Mouse (Mus musculus) MEL (cell line): ENCODE measurements at regions not wholly inside any gene's neighbourhood (a gene's known extent, or its start where the extent isn't known, plus 50 kb on each side); places are given as distances from the start of the nearest gene placed in this dataset.

ENCODE experiments used
- DNase-seq: peaks from one replicate; pipeline ENCODE4 v3.0.0; 2011; ENCODE audit warnings: low read depth, low spot score
- H3K27ac ChIP-seq: 2 replicates; pipeline ENCODE4 v1.5.1; 2012; ENCODE audit warnings: low read depth, mild to moderate bottlenecking, control low read depth, low read length, moderate library complexity; ENCODE audit not compliant: control insufficient read depth
- H3K27me3 ChIP-seq, 2 experiments: fragments of 150-350 bp in 1 of 2; sonication (generic) in 1 of 2; 2 replicates each; pipeline ENCODE4 v1.6.1; 2012; ENCODE audit warnings: low read length in 2 of 2, mild to moderate bottlenecking in 2 of 2, improper control_type of control experiment in 1 of 2, moderate library complexity in 1 of 2; ENCODE audit not compliant: insufficient read depth in 2 of 2, control insufficient read depth in 1 of 2
- H3K36me3 ChIP-seq, 2 experiments: 2 replicates each; pipeline ENCODE4 v1.6.1; 2012 to 2014; ENCODE audit warnings: low read length in 2 of 2, improper control_type of control experiment in 1 of 2, inconsistent platforms in 1 of 2, mild to moderate bottlenecking in 1 of 2; ENCODE audit not compliant: insufficient read depth in 2 of 2, control insufficient read depth in 1 of 2
- H3K4me1 ChIP-seq, 2 experiments: fragments of 150-350 bp in 1 of 2; sonication (generic) in 1 of 2; 2 replicates each; pipeline ENCODE4 v1.6.1; 2012; ENCODE audit warnings: low read length in 2 of 2, improper control_type of control experiment in 1 of 2, mild to moderate bottlenecking in 1 of 2; ENCODE audit not compliant: insufficient read depth in 2 of 2, control insufficient read depth in 1 of 2
- H3K4me3 ChIP-seq, 2 experiments: fragments of 150-350 bp in 1 of 2; sonication (generic) in 1 of 2; 2 replicates each; pipeline ENCODE4 v1.5.1; 2012; ENCODE audit warnings: low read depth in 2 of 2, low read length in 2 of 2, mild to moderate bottlenecking in 2 of 2, moderate library complexity in 2 of 2, control low read depth in 1 of 2, improper control_type of control experiment in 1 of 2; ENCODE audit not compliant: control insufficient read depth in 1 of 2, insufficient read depth in 1 of 2
- H3K79me2 ChIP-seq: 2 replicates; pipeline ENCODE4 v1.6.1; 2012; ENCODE audit warnings: mild to moderate bottlenecking, low read length, moderate library complexity; ENCODE audit not compliant: control insufficient read depth, poor library complexity, insufficient read depth
- H3K9ac ChIP-seq: 2 replicates; pipeline ENCODE4 v1.6.1; 2012; ENCODE audit warnings: low read depth, mild to moderate bottlenecking, control low read depth, low read length, moderate library complexity; ENCODE audit not compliant: control insufficient read depth, poor library complexity, severe bottlenecking
- H3K9me3 ChIP-seq: fragments of 150-350 bp; sonication (generic); replicated peaks from 2 replicates; pipeline ENCODE4 v1.6.1; 2012; ENCODE audit warnings: mild to moderate bottlenecking, low read length, improper control_type of control experiment, moderate library complexity; ENCODE audit not compliant: insufficient read depth
- BHLHE40 ChIP-seq: IDR thresholded peaks from 2 replicates; pipeline ENCODE4 v1.6.1; 2012; ENCODE audit warnings: low read depth, mild to moderate bottlenecking, inconsistent platforms, low read length, improper control_type of control experiment, borderline replicate concordance
- CHD1 ChIP-seq: IDR thresholded peaks from 2 replicates; pipeline ENCODE4 v1.6.1; 2012; ENCODE audit warnings: low read depth, mild to moderate bottlenecking, inconsistent platforms, low read length, improper control_type of control experiment
- CHD2 ChIP-seq: IDR thresholded peaks from 2 replicates; pipeline ENCODE4 v1.6.1; 2011; ENCODE audit warnings: low read length, improper control_type of control experiment
- CTCF ChIP-seq, 3 experiments: IDR thresholded peaks in 2 of 3; conservative IDR thresholded peaks in 1 of 3; 2 replicates each; pipeline ENCODE4 v1.5.1; 2011 to 2012; ENCODE audit warnings: low read length in 3 of 3, low read depth in 2 of 3, mild to moderate bottlenecking in 2 of 3, improper control_type of control experiment in 1 of 3, inconsistent platforms in 1 of 3, mixed read lengths in 1 of 3, moderate library complexity in 1 of 3; ENCODE audit not compliant: control insufficient read depth in 1 of 3, insufficient read depth in 1 of 3, poor library complexity in 1 of 3, severe bottlenecking in 1 of 3
- E2F4 ChIP-seq: IDR thresholded peaks from 2 replicates; pipeline ENCODE4 v1.6.1; 2011; ENCODE audit warnings: low read depth, low read length, improper control_type of control experiment, borderline replicate concordance
- ELF1 ChIP-seq: IDR thresholded peaks from 2 replicates; pipeline ENCODE4 v1.6.1; 2014; ENCODE audit warnings: low read depth, mild to moderate bottlenecking, inconsistent platforms, low read length, improper control_type of control experiment, moderate library complexity
- EP300 ChIP-seq, 2 experiments: IDR thresholded peaks; 2 replicates each; pipeline ENCODE4 v1.6.1; 2011; ENCODE audit warnings: improper control_type of control experiment in 2 of 2, low read length in 2 of 2, low read depth in 1 of 2, mild to moderate bottlenecking in 1 of 2
- ETS1 ChIP-seq: IDR thresholded peaks from 2 replicates; pipeline ENCODE4 v1.6.1; 2012; ENCODE audit warnings: low read depth, mild to moderate bottlenecking, inconsistent platforms, low read length, improper control_type of control experiment, moderate library complexity
- GABPA ChIP-seq: IDR thresholded peaks from 2 replicates; pipeline ENCODE4 v1.6.1; 2012; ENCODE audit warnings: low read depth, mild to moderate bottlenecking, inconsistent platforms, low read length, improper control_type of control experiment, moderate library complexity
- GATA1 ChIP-seq: IDR thresholded peaks from 2 replicates; pipeline ENCODE4 v1.6.1; 2011; ENCODE audit warnings: low read depth, low read length, improper control_type of control experiment
- JUND ChIP-seq: IDR thresholded peaks from 2 replicates; pipeline ENCODE4 v1.6.1; 2011; ENCODE audit warnings: low read depth, mild to moderate bottlenecking, improper control_type of control experiment, low read length
- KAT2A ChIP-seq: conservative IDR thresholded peaks from 2 replicates; pipeline ENCODE4 v1.6.1; 2012; ENCODE audit warnings: low read depth, low read length, improper control_type of control experiment, inconsistent platforms
- MAFK ChIP-seq: IDR thresholded peaks from 2 replicates; pipeline ENCODE4 v1.6.1; 2011; ENCODE audit warnings: low read depth, mild to moderate bottlenecking, low read length, improper control_type of control experiment, borderline replicate concordance
- MAX ChIP-seq: IDR thresholded peaks from 2 replicates; pipeline ENCODE4 v1.6.1; 2011; ENCODE audit warnings: low read length, improper control_type of control experiment
- MAZ ChIP-seq: IDR thresholded peaks from 2 replicates; pipeline ENCODE4 v1.6.1; 2012; ENCODE audit warnings: low read depth, mild to moderate bottlenecking, inconsistent platforms, low read length, improper control_type of control experiment
- MEF2A ChIP-seq: IDR thresholded peaks from 2 replicates; pipeline ENCODE4 v1.6.1; 2014; ENCODE audit warnings: low read depth, mild to moderate bottlenecking, inconsistent platforms, low read length, improper control_type of control experiment; ENCODE audit not compliant: poor library complexity, insufficient replicate concordance, severe bottlenecking; ENCODE audit errors: extremely low read depth
- MXI1 ChIP-seq: IDR thresholded peaks from 2 replicates; pipeline ENCODE4 v1.6.1; 2011; ENCODE audit warnings: mild to moderate bottlenecking, low read depth, low read length, improper control_type of control experiment
- MYC ChIP-seq: IDR thresholded peaks from 2 replicates; pipeline ENCODE4 v1.6.1; 2011; ENCODE audit warnings: low read depth, mild to moderate bottlenecking, low read length, improper control_type of control experiment, moderate library complexity
- NELFE ChIP-seq: IDR thresholded peaks from 2 replicates; pipeline ENCODE4 v1.6.1; 2011; ENCODE audit warnings: low read depth, low read length, improper control_type of control experiment
- POLR2A ChIP-seq, 2 experiments: IDR thresholded peaks; 2 replicates each; pipeline ENCODE4 v1.6.1; 2011 to 2012; ENCODE audit warnings: low read length in 2 of 2, mild to moderate bottlenecking in 2 of 2, control low read depth in 1 of 2, improper control_type of control experiment in 1 of 2, low read depth in 1 of 2, moderate library complexity in 1 of 2; ENCODE audit not compliant: control insufficient read depth in 1 of 2, insufficient read depth in 1 of 2, poor library complexity in 1 of 2
- POLR2AphosphoS2 ChIP-seq: IDR thresholded peaks from 2 replicates; pipeline ENCODE4 v1.6.1; 2011; ENCODE audit warnings: low read length, improper control_type of control experiment
- POLR2AphosphoS5 ChIP-seq: IDR thresholded peaks from 2 replicates; pipeline ENCODE4 v1.6.1; 2012; ENCODE audit warnings: low read depth, borderline replicate concordance, mild to moderate bottlenecking, inconsistent platforms, low read length, moderate library complexity, mixed read lengths
- RAD21 ChIP-seq: IDR thresholded peaks from 2 replicates; pipeline ENCODE4 v1.6.1; 2011; ENCODE audit warnings: mild to moderate bottlenecking, low read depth, low read length, improper control_type of control experiment
- RCOR1 ChIP-seq: IDR thresholded peaks from 2 replicates; pipeline ENCODE4 v1.6.1; 2012; ENCODE audit warnings: low read depth, mild to moderate bottlenecking, inconsistent platforms, low read length, improper control_type of control experiment
- SIN3A ChIP-seq: IDR thresholded peaks from 2 replicates; pipeline ENCODE4 v1.6.1; 2012; ENCODE audit warnings: low read length, improper control_type of control experiment, inconsistent platforms
- SMC3 ChIP-seq: IDR thresholded peaks from 2 replicates; pipeline ENCODE4 v1.6.1; 2011; ENCODE audit warnings: low read depth, low read length, improper control_type of control experiment
- TAL1 ChIP-seq: IDR thresholded peaks from 2 replicates; pipeline ENCODE4 v1.6.1; 2012; ENCODE audit warnings: mild to moderate bottlenecking, inconsistent platforms, low read length, moderate library complexity, mixed read lengths
- TBP ChIP-seq: IDR thresholded peaks from 2 replicates; pipeline ENCODE4 v1.8.0; 2011; ENCODE audit warnings: low read depth, low read length, improper control_type of control experiment
- TCF12 ChIP-seq: IDR thresholded peaks from 2 replicates; pipeline ENCODE4 v1.6.1; 2014; ENCODE audit warnings: low read depth, mild to moderate bottlenecking, inconsistent platforms, low read length, improper control_type of control experiment, moderate library complexity
- UBTF ChIP-seq: IDR thresholded peaks from 2 replicates; pipeline ENCODE4 v1.6.1; 2012; ENCODE audit warnings: low read depth, mild to moderate bottlenecking, inconsistent platforms, low read length, improper control_type of control experiment, moderate library complexity, borderline replicate concordance; ENCODE audit not compliant: insufficient read depth
- USF1 ChIP-seq: IDR thresholded peaks from 2 replicates; pipeline ENCODE4 v1.6.1; 2014; ENCODE audit warnings: low read depth, mild to moderate bottlenecking, inconsistent platforms, low read length, improper control_type of control experiment, moderate library complexity
- ZC3H11A ChIP-seq: IDR thresholded peaks from 2 replicates; pipeline ENCODE4 v1.6.1; 2012; ENCODE audit warnings: low read depth, mild to moderate bottlenecking, inconsistent platforms, low read length, improper control_type of control experiment
- ZMIZ1 ChIP-seq: IDR thresholded peaks from 2 replicates; pipeline ENCODE4 v1.6.1; 2012; ENCODE audit warnings: low read depth, mild to moderate bottlenecking, inconsistent platforms, low read length, improper control_type of control experiment, moderate library complexity
- ZNF384 ChIP-seq: IDR thresholded peaks from 2 replicates; pipeline ENCODE4 v1.6.1; 2012; ENCODE audit warnings: low read depth, mild to moderate bottlenecking, inconsistent platforms, low read length, improper control_type of control experiment

- TF ChIP-seq RAD21 = peak; percentile 30
- peak; percentile 41; the same call in 1 of the 2 replicates for TF ChIP-seq MYC
- TF ChIP-seq CHD1 = no peak; the same call in 1 of the 2 replicates
- no peak for TF ChIP-seq ZNF384
Measured at GRCm38 (mm10) chr10:42070611-42071403, 52.6 kb upstream of the Armc2 start (continued).

DNA sequence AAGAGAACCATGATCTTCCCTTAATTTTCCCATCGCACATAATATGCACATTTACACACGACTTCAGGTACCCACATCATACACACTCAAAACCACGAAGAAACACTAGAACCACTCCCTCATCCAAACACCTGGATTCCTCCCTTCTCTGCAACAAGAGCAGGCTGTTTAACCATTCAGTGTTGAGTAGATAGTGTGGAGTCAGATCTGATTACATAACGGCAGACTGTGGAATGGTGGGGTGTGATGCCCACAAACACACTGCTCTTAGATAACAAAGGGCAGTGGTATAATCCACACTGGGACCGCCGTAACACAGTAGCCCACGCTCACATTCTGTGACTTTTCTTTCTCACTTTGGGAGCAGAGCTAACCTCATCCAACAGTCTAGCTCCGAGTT lies 51.5 kb upstream of the Armc2 start:
- peaks cover 31 to 44% of the 10 kb centered on the region in 2 experiments for H3K4me1 ChIP-seq
- peaks cover 0 to 35% of the 10 kb centered on the region in 2 experiments; a peak in 2 of 4 replicates for H3K36me3 ChIP-seq
- peak overlapping the region; percentile 2; the same call in 1 of the 2 replicates for H3K9ac ChIP-seq
- no peaks in the 10 kb centered on the region for H3K27me3 ChIP-seq
- peak overlapping the region; percentile 68 for H3K27ac ChIP-seq
- DNase-seq = peak; percentile 59
- no peaks in the 10 kb centered on the region for H3K79me2 ChIP-seq
- H3K4me3 ChIP-seq = peak overlapping the region in 1 of 2 experiments; percentile 8; a peak in 1 of 4 replicates
- H3K9me3 ChIP-seq = no peaks in the 10 kb centered on the region
- TF ChIP-seq CTCF (IDR thresholded peaks at IDR 0.05 in 2 of 3, conservative IDR thresholded peaks at IDR 0.05 in 1 of 3; ENCODE audit: control insufficient read depth in 1 of 3, insufficient read depth in 1 of 3, low read depth in 2 of 3, low read length in 3 of 3, poor library complexity in 1 of 3, severe bottlenecking in 1 of 3) (no peak), MAFK (peak; percentile 33; the same call in 1 of the 2 replicates), ZC3H11A (no peak), TCF12 (peak; percentile 91), KAT2A (0 out of 2 replicates have a peak, but pooled peaks have one; percentile 13), CHD1 (no peak), TAL1 (no peak), MEF2A (no peak), TBP (no peak), ELF1 (no peak), ZNF384 (no peak), CHD2 (no peak), BHLHE40 (peak; percentile 58; the same call in 1 of the 2 replicates), USF1 (no peak), GATA1 (peak; percentile 85), SMC3 (no peak), UBTF (no peak), MXI1 (0 out of 2 replicates have a peak, but pooled peaks have one; percentile 34), NELFE (no peak), ETS1 (peak; percentile 90), SIN3A (peak; percentile 87), MAZ (no peak), GABPA (no peak), EP300 (IDR thresholded peaks at IDR 0.05; ENCODE audit: low read depth in 1 of 2, low read length in 2 of 2) (peak; percentile 74 to 96), ZMIZ1 (no peak), RCOR1 (peak; percentile 24; the same call in 1 of the 2 replicates), MAX (0 out of 2 replicates have a peak, but pooled peaks have one; percentile 29), POLR2AphosphoS2 (no peak; the same call in 1 of the 2 replicates), POLR2A (IDR thresholded peaks at IDR 0.05; ENCODE audit: control insufficient read depth in 1 of 2, insufficient read depth in 1 of 2, low read depth in 1 of 2, low read length in 2 of 2, poor library complexity in 1 of 2) (peak in 1 of 2 experiments; percentile 37; a peak in 1 of 4 replicates), E2F4 (no peak), POLR2AphosphoS5 (no peak), MYC (no peak), JUND (no peak)
